Mouse (Mus musculus): Measurements from ENCODE around the gene Ruvbl2.

Gene Ruvbl2

GRCm38 (mm10) chr7:45460860-45461314 lies 23.0 kb upstream of the Ruvbl2 start:
- DNase-seq (ENCODE audit: low read depth): peak; percentile 92

- DNase-seq (ENCODE audit: low read depth): no peak
Measured at GRCm38 (mm10) chr7:45460377-45460776, 22.5 kb upstream of the Ruvbl2 start.

- DNase-seq (ENCODE audit: low read depth): peak; percentile 95
Measured at GRCm38 (mm10) chr7:45459564-45460140, 21.8 kb upstream of the Ruvbl2 start, which contains the start of gene Ftl1. TSS of gene Ftl1 (minus strand) at chr7:45459884.

GRCm38 (mm10) chr7:45458748-45459563 lies 21.1 kb upstream of the Ruvbl2 start:
- DNase-seq (ENCODE audit: low read depth): no peak

- no peak for DNase-seq (ENCODE audit: low read depth)
Measured at GRCm38 (mm10) chr7:45457204-45458060, 19.5 kb upstream of the Ruvbl2 start.

- DNase-seq (ENCODE audit: low read depth): no peak
Measured at GRCm38 (mm10) chr7:45456721-45457203, 18.9 kb upstream of the Ruvbl2 start.

- no peak for DNase-seq (ENCODE audit: low read depth)
Measured at GRCm38 (mm10) chr7:45455932-45456696, 18.2 kb upstream of the Ruvbl2 start.

GRCm38 (mm10) chr7:45454971-45455370 lies 17.1 kb upstream of the Ruvbl2 start:
- no peak for DNase-seq (ENCODE audit: low read depth)

- DNase-seq (ENCODE audit: low read depth): no peak
Measured at GRCm38 (mm10) chr7:45451344-45451982, 13.6 kb upstream of the Ruvbl2 start.

GRCm38 (mm10) chr7:45449974-45450373 lies 12.1 kb upstream of the Ruvbl2 start:
- no peak for DNase-seq (ENCODE audit: low read depth)

- DNase-seq (ENCODE audit: low read depth): no peak
Measured at GRCm38 (mm10) chr7:45447325-45447990, 9.6 kb upstream of the Ruvbl2 start.

- no peak for DNase-seq (ENCODE audit: low read depth)
Measured at GRCm38 (mm10) chr7:45446589-45446988, 8.7 kb upstream of the Ruvbl2 start.

GRCm38 (mm10) chr7:45443526-45444420 lies 5.9 kb upstream of the Ruvbl2 start:
- DNase-seq (ENCODE audit: low read depth): no peak

GRCm38 (mm10) chr7:45437046-45437445 lies 850 bp downstream of the Ruvbl2 start:
- no peak for DNase-seq (ENCODE audit: low read depth)

- no peak for DNase-seq (ENCODE audit: low read depth)
Measured at GRCm38 (mm10) chr7:45436444-45436843, 1.5 kb downstream of the Ruvbl2 start.

GRCm38 (mm10) chr7:45435038-45435437 lies 2.9 kb downstream of the Ruvbl2 start:
- no peak for DNase-seq (ENCODE audit: low read depth)

- peak; percentile 100 for DNase-seq (ENCODE audit: low read depth)
Measured at GRCm38 (mm10) chr7:45434203-45435015, 3.5 kb downstream of the Ruvbl2 start, which contains the start of gene Gys1. TSS of gene Gys1 (plus strand) at chr7:45434844.

GRCm38 (mm10) chr7:45433835-45434202 lies 4.1 kb downstream of the Ruvbl2 start:
- DNase-seq (ENCODE audit: low read depth): no peak

GRCm38 (mm10) chr7:45426556-45426955 lies 11.3 kb downstream of the Ruvbl2 start:
- no peak for DNase-seq (ENCODE audit: low read depth)
